Mouse (Mus musculus): ENCODE measurements at regions not wholly inside any gene's neighbourhood (a gene's known extent, or its start where the extent isn't known, plus 50 kb on each side); places are given as distances from the start of the nearest gene placed in this dataset.

GRCm38 (mm10) chr15:63397485-63397884 is 447.5 kb downstream of the Gsdmc2 start:
- no peak for DNase-seq (ENCODE audit: low spot score in 2 of 2)

GRCm38 (mm10) chr15:63377258-63377657 is 467.7 kb downstream of the Gsdmc2 start:
- DNase-seq (ENCODE audit: low spot score in 2 of 2): no peak

GRCm38 (mm10) chr15:63371328-63372023 is 473.5 kb downstream of the Gsdmc2 start:
- no peak for DNase-seq (ENCODE audit: low spot score in 2 of 2)

GRCm38 (mm10) chr15:63364473-63364872 is 480.5 kb downstream of the Gsdmc2 start:
- no peak for DNase-seq (ENCODE audit: low spot score in 2 of 2)

GRCm38 (mm10) chr15:63360402-63360801 is 484.6 kb downstream of the Gsdmc2 start:
- DNase-seq (ENCODE audit: low spot score in 2 of 2): no peak

- DNase-seq (ENCODE audit: low spot score in 2 of 2): no peak
Measured at GRCm38 (mm10) chr15:63341730-63342129, 503.2 kb downstream of the Gsdmc2 start.

- DNase-seq (ENCODE audit: low spot score in 2 of 2): no peak
Measured at GRCm38 (mm10) chr15:63340322-63341060, 504.5 kb downstream of the Gsdmc2 start.

GRCm38 (mm10) chr15:63319666-63320065 is 525.3 kb downstream of the Gsdmc2 start:
- no peak for DNase-seq (ENCODE audit: low spot score in 2 of 2)

GRCm38 (mm10) chr15:63310426-63310825 is 534.6 kb downstream of the Gsdmc2 start:
- no peak for DNase-seq (ENCODE audit: low spot score in 2 of 2)

GRCm38 (mm10) chr15:63299311-63299710 is 545.7 kb downstream of the Gsdmc2 start:
- no peak for DNase-seq (ENCODE audit: low spot score in 2 of 2)

GRCm38 (mm10) chr15:63288534-63288933 is 556.4 kb downstream of the Gsdmc2 start:
- no peak for DNase-seq (ENCODE audit: low spot score in 2 of 2)

GRCm38 (mm10) chr15:63286026-63286425 is 559.0 kb downstream of the Gsdmc2 start:
- DNase-seq (ENCODE audit: low spot score in 2 of 2): no peak

GRCm38 (mm10) chr15:63270381-63270780 is 574.6 kb downstream of the Gsdmc2 start:
- no peak for DNase-seq (ENCODE audit: low spot score in 2 of 2)

GRCm38 (mm10) chr15:63265845-63266244 is 579.1 kb downstream of the Gsdmc2 start:
- DNase-seq (ENCODE audit: low spot score in 2 of 2): no peak

- no peak for DNase-seq (ENCODE audit: low spot score in 2 of 2)
Measured at GRCm38 (mm10) chr15:63255736-63256135, 589.2 kb downstream of the Gsdmc2 start.

- DNase-seq (ENCODE audit: low spot score in 2 of 2): no peak
Measured at GRCm38 (mm10) chr15:63252781-63253340, 592.1 kb downstream of the Gsdmc2 start.

- DNase-seq (ENCODE audit: low spot score in 2 of 2): no peak
Measured at GRCm38 (mm10) chr15:63238601-63239000, 606.4 kb downstream of the Gsdmc2 start.

GRCm38 (mm10) chr15:63218393-63219060 is 626.5 kb downstream of the Gsdmc2 start:
- no peak for DNase-seq (ENCODE audit: low spot score in 2 of 2)

GRCm38 (mm10) chr15:63205150-63205549 is 639.8 kb downstream of the Gsdmc2 start:
- no peak for DNase-seq (ENCODE audit: low spot score in 2 of 2)

GRCm38 (mm10) chr15:63195031-63195430 is 649.9 kb downstream of the Gsdmc2 start:
- DNase-seq (ENCODE audit: low spot score in 2 of 2): no peak

GRCm38 (mm10) chr15:63194492-63194797 is 650.5 kb downstream of the Gsdmc2 start:
- no peak for DNase-seq (ENCODE audit: low spot score in 2 of 2)
